Mouse (Mus musculus) olfactory bulb, adult 2 months (tissue): ENCODE data around the gene Rgs7.

ENCODE experiments used
- CTCF ChIP-seq: fragments of 200-500 bp; IDR thresholded peaks from 2 replicates; pipeline ENCODE4 v1.5.1; 2012; ENCODE audit warnings: low read depth, mild to moderate bottlenecking, low read length, moderate library complexity; ENCODE audit not compliant: insufficient read depth
- POLR2A ChIP-seq: fragments of 200-500 bp; IDR thresholded peaks from 2 replicates; pipeline ENCODE4 v1.6.1; 2012; ENCODE audit warnings: mild to moderate bottlenecking, low read depth, low read length, moderate library complexity; ENCODE audit not compliant: insufficient read depth

DNA sequence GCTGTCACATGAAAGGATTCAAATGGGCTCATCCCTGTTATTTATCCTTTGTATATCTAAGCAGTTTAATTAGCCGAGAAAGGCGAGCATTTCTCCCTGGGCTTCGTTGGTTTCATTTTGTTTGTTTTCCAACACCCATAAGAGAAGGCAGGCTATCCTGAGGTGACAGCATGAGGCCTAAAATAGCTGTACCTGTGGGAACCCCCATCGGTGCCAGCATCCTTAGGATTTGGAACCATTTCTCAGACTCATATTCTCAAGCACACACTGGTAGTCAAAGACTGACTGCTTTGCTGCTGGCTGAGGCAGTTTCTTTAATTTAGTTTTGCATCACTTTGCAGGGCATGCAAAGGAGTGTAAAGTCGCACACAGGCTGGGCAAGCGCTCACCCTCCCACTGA is 443.2 kb downstream of the Rgs7 start:
- TF ChIP-seq CTCF (no peak), POLR2A (no peak)
